11 mouse cellular contexts compared by ENCODE assay signal in the genomic region with DNA sequence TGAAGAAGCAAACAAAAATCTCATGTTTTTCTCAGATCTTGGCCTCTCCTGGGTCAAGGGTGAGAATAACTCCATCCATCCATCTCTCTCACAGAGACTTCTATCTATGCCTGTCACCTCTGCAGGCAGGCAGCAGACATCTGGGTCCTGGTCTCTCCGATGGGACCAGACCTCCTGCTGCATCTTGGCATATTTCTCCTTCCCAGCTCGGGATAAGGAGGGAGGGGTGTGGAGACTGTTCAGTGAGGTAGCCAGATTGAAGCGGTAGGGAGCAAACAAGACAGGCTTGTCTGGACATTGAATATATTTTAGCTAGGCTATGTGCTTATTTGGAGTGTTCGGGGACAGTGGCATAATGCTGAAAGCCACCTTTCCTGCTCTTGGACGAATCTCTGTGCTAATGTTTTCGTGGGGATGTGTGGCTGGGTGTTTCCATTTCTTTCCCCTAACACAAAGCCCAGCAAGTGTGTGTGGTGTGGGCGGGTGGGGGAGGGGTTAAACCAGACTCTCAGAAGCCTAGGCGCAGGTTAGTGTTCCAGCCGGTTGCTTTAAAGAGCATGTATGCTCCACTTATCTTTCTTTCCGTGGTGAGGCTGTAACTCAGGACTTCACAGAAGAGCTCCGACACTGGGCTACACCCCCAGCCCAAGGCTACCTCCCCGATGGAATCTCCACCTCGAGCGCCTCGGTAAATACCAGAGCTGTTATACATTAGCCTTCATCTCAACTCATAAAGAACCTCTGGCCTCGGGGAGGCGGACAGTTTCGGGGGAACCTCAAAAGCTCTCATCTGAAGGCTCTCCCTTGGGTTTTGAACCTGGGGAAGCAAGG. TPM values are rescaled to one million over a fixed set of nuclear protein-coding genes. Genes with fewer than 3 reads are reported as not detected.
A peak's percentile ranks its signal among the peaks of the same experiment; 100 is the strongest.
DNase-seq lines count a peak whose midpoint lies in the region; ATAC-seq lines count a peak whose summit lies in the region.
"Had no signal": no experiment of that assay in that cellular context is flagged by ENCODE, and none has a peak within 500 bp of the region (broad histone marks: within the 10 kb centered on the region; RNA-seq: fewer than 3 reads in every experiment).

No protein-coding gene starts in this region.

- DNase-seq in heart, adult 18-20 months = no peak
- DNase-seq in thymus, postnatal 0 days (ENCODE audit: low spot score) = peak; percentile 46
- DNase-seq in thymus, postnatal 10 days (ENCODE audit: low spot score in 2 of 2) = no peak
- DNase-seq in yolk sac, embryonic 10.5 days (ENCODE audit: low spot score) = peak; percentile 57
- DNase-seq in thymus, postnatal 25 days = no peak
- DNase-seq in adrenal gland, adult 18-20 months (ENCODE audit: low spot score in 2 of 2) = no peak
- DNase-seq: adrenal gland, postnatal 10 days; kidney, adult 8-10 months had no signal

- no peak overlapping the region; the same call in 1 of the 2 replicates for H3K27ac ChIP-seq in heart, embryonic 11.5 days (ENCODE audit: low read depth, low read length)
- peak overlapping the region; percentile 88 for H3K27ac ChIP-seq in limb, embryonic 12.5 days

- peak overlapping the region; percentile 29; the same call in 1 of the 2 replicates for H3K9ac ChIP-seq in heart, embryonic 11.5 days (ENCODE audit: low read depth, low read length)
- peak overlapping the region; percentile 42 for H3K9ac ChIP-seq in limb, embryonic 12.5 days (replicated peaks)

- no peak for ATAC-seq in heart, embryonic 11.5 days (replicated peaks; ENCODE audit: insufficient number of reproducible peaks, low FRiP score, low TSS enrichment)
- peak; percentile 26; the same call in 1 of the 2 replicates for ATAC-seq in limb, embryonic 12.5 days (ENCODE audit: insufficient number of reproducible peaks, insufficient read depth, low FRiP score, low TSS enrichment, low read depth)

- H3K36me3 ChIP-seq in heart, embryonic 11.5 days (ENCODE audit: control insufficient read depth, insufficient read depth, low read length) = no peaks in the 10 kb centered on the region
- H3K36me3 ChIP-seq in limb, embryonic 12.5 days = no peaks in the 10 kb centered on the region

- 19% methylated on average over 18 of the region's 18 CpGs for WGBS in heart, embryonic 11.5 days (ENCODE audit: insufficient replicate concordance)
- WGBS in limb, embryonic 12.5 days = 11% methylated on average over 18 of the region's 18 CpGs

- peaks cover 26% of the 10 kb centered on the region for H3K4me1 ChIP-seq in heart, embryonic 11.5 days (ENCODE audit: control insufficient read depth, insufficient read depth, low read length)
- peaks cover 72% of the 10 kb centered on the region for H3K4me1 ChIP-seq in limb, embryonic 12.5 days (replicated peaks)

- peak overlapping the region; percentile 5; the same call in 1 of the 2 replicates for H3K4me2 ChIP-seq in heart, embryonic 11.5 days
- peak overlapping the region; percentile 39 for H3K4me2 ChIP-seq in limb, embryonic 12.5 days

- H3K9me3 ChIP-seq in heart, embryonic 11.5 days (replicated peaks; ENCODE audit: control insufficient read depth, low read length) = no peaks in the 10 kb centered on the region
- H3K9me3 ChIP-seq in limb, embryonic 12.5 days = no peaks in the 10 kb centered on the region

- H3K4me3 ChIP-seq in heart, embryonic 11.5 days (ENCODE audit: low read depth, low read length) = no peak overlapping the region
- H3K4me3 ChIP-seq in limb, embryonic 12.5 days (replicated peaks) = no peak overlapping the region

- H3K27me3 ChIP-seq in heart, embryonic 11.5 days (ENCODE audit: control insufficient read depth, insufficient read depth, low read length) = no peaks in the 10 kb centered on the region
- H3K27me3 ChIP-seq in limb, embryonic 12.5 days = no peaks in the 10 kb centered on the region

RNA-seq across cellular contexts. Expression of a gene that starts 18.4 kb away (rescaled TPM):
- 0.74 and 1.5 TPM in 2 replicates for polyA plus RNA-seq in heart, embryonic 11.5 days (2014; fragmentation: Nextera tagmentation; extraction: Ambion mirVana)
- under 1 TPM; 0.20 to 0.31 TPM for total RNA-seq in heart, adult 18-20 months (2021)
- polyA plus RNA-seq in thymus, postnatal 0 days (2015; fragmentation: Nextera tagmentation; extraction: Ambion mirVana) = 0.12 and 0.31 TPM in 2 replicates
- 1.5 and 1.7 TPM in 2 replicates for polyA plus RNA-seq in limb, embryonic 12.5 days (2016; fragmentation: Nextera tagmentation; extraction: Ambion mirVana)
- total RNA-seq in adrenal gland, adult 18-20 months (2021) = not detected

RNA-seq across cellular contexts. Expression of a gene that starts 51.2 kb away (rescaled TPM):
- 0.03 and 0.06 TPM in 2 replicates for polyA plus RNA-seq in heart, embryonic 11.5 days (2014; fragmentation: Nextera tagmentation; extraction: Ambion mirVana)
- under 1 TPM in 1 of 2 experiments, not detected in 1; 0.05 TPM for total RNA-seq in heart, adult 18-20 months (2021)
- polyA plus RNA-seq in thymus, postnatal 0 days (2015; fragmentation: Nextera tagmentation; extraction: Ambion mirVana) = 0.21 and 0.34 TPM in 2 replicates
- 0.15 and 0.23 TPM in 2 replicates for polyA plus RNA-seq in limb, embryonic 12.5 days (2016; fragmentation: Nextera tagmentation; extraction: Ambion mirVana)
- under 1 TPM; 0.35 to 0.36 TPM for total RNA-seq in adrenal gland, adult 18-20 months (2021)
- polyA plus RNA-seq: liver, embryonic 16.5 days had no signal

Comparison
In these comparisons a context has a peak if more than half of its experiments do, and no peak if none do; other contexts are left out.
1. DNase-seq: peak in thymus, postnatal 0 days (single experiment) and yolk sac, embryonic 10.5 days (single experiment); none in heart, adult 18-20 months (0 of 2), thymus, postnatal 10 days (0 of 2), thymus, postnatal 25 days (single experiment) and adrenal gland, adult 18-20 months (0 of 2).